Mouse (Mus musculus): ENCODE data around the gene Brd4.
"Not testable (repeated sequence)": the region's sequence is repeated elsewhere in the genome, so short reads cannot be mapped to it uniquely, and the experiment has no call there.

Gene Brd4

GRCm38 (mm10) chr17:32229256-32229655 lies 55.3 kb downstream of the Brd4 start:
- DNase-seq (ENCODE audit: low spot score in 2 of 2): no peak

GRCm38 (mm10) chr17:32220873-32221272 lies 63.6 kb downstream of the Brd4 start:
- no peak for DNase-seq (ENCODE audit: low spot score in 2 of 2)

- not testable (repeated sequence) for DNase-seq (ENCODE audit: low spot score in 2 of 2)
These were observed 68.9 kb downstream of the Brd4 start for GRCm38 (mm10) chr17:32215587-32215986.

GRCm38 (mm10) chr17:32211554-32211953 lies 73.0 kb downstream of the Brd4 start:
- DNase-seq (ENCODE audit: low spot score in 2 of 2): not testable (repeated sequence)

GRCm38 (mm10) chr17:32209752-32210151 lies 74.8 kb downstream of the Brd4 start:
- peak; percentile 35 to 46 for DNase-seq (ENCODE audit: low spot score in 2 of 2)

- no peak for DNase-seq (ENCODE audit: low spot score in 2 of 2)
These were observed 75.4 kb downstream of the Brd4 start for GRCm38 (mm10) chr17:32209144-32209543.

- no peak for DNase-seq (ENCODE audit: low spot score in 2 of 2)
These were observed 76.8 kb downstream of the Brd4 start for GRCm38 (mm10) chr17:32207586-32208245.

- DNase-seq (ENCODE audit: low spot score in 2 of 2): no peak
These were observed 79.2 kb downstream of the Brd4 start for GRCm38 (mm10) chr17:32205345-32205744.

- no peak for DNase-seq (ENCODE audit: low spot score in 2 of 2)
These were observed 81.5 kb downstream of the Brd4 start for GRCm38 (mm10) chr17:32202972-32203371.

GRCm38 (mm10) chr17:32201086-32201485 lies 83.4 kb downstream of the Brd4 start:
- DNase-seq (ENCODE audit: low spot score in 2 of 2): no peak

- DNase-seq (ENCODE audit: low spot score in 2 of 2): no peak
These were observed 84.7 kb downstream of the Brd4 start for GRCm38 (mm10) chr17:32199796-32200195.

GRCm38 (mm10) chr17:32197156-32197555 lies 87.4 kb downstream of the Brd4 start:
- no peak for DNase-seq (ENCODE audit: low spot score in 2 of 2)

- no peak for DNase-seq (ENCODE audit: low spot score in 2 of 2)
These were observed 88.8 kb downstream of the Brd4 start for GRCm38 (mm10) chr17:32195725-32196124.

- DNase-seq (ENCODE audit: low spot score in 2 of 2): no peak
These were observed 91.5 kb downstream of the Brd4 start for GRCm38 (mm10) chr17:32193010-32193409.

GRCm38 (mm10) chr17:32189850-32190249 lies 94.7 kb downstream of the Brd4 start:
- DNase-seq (ENCODE audit: low spot score in 2 of 2): no peak

- no peak for DNase-seq (ENCODE audit: low spot score in 2 of 2)
These were observed 95.5 kb downstream of the Brd4 start, which contains the start of gene Ephx3 for GRCm38 (mm10) chr17:32188863-32189636. Gene Ephx3, minus strand, starts transcription at chr17:32189549.

- DNase-seq (ENCODE audit: low spot score in 2 of 2): no peak
These were observed 101.5 kb downstream of the Brd4 start for GRCm38 (mm10) chr17:32183017-32183416.

- no peak for DNase-seq (ENCODE audit: low spot score in 2 of 2)
These were observed 104.7 kb downstream of the Brd4 start for GRCm38 (mm10) chr17:32179621-32180491.

- no peak for DNase-seq (ENCODE audit: low spot score in 2 of 2)
These were observed 107.6 kb downstream of the Brd4 start for GRCm38 (mm10) chr17:32176919-32177318.

GRCm38 (mm10) chr17:32173166-32173565 lies 111.4 kb downstream of the Brd4 start:
- no peak for DNase-seq (ENCODE audit: low spot score in 2 of 2)

- DNase-seq (ENCODE audit: low spot score in 2 of 2): no peak
These were observed 112.0 kb downstream of the Brd4 start for GRCm38 (mm10) chr17:32172485-32172884.
